Mouse (Mus musculus) thymus, adult 2 months (tissue): ENCODE measurements around the gene Agbl2.

Source experiments
- CTCF ChIP-seq: fragments of 200-500 bp; IDR thresholded peaks from 2 replicates; pipeline ENCODE4 v1.5.1; 2012; ENCODE audit warnings: mild to moderate bottlenecking, control low read depth, low read length, moderate library complexity, borderline replicate concordance; ENCODE audit not compliant: control insufficient read depth, poor library complexity, insufficient read depth; ENCODE audit errors: extremely low read depth
- POLR2A ChIP-seq: fragments of 200-500 bp; IDR thresholded peaks from 2 replicates; pipeline ENCODE4 v1.6.1; 2012; ENCODE audit warnings: mild to moderate bottlenecking, low read length, control low read depth, moderate library complexity; ENCODE audit not compliant: control insufficient read depth, poor library complexity, insufficient read depth; ENCODE audit errors: extremely low read depth

DNA sequence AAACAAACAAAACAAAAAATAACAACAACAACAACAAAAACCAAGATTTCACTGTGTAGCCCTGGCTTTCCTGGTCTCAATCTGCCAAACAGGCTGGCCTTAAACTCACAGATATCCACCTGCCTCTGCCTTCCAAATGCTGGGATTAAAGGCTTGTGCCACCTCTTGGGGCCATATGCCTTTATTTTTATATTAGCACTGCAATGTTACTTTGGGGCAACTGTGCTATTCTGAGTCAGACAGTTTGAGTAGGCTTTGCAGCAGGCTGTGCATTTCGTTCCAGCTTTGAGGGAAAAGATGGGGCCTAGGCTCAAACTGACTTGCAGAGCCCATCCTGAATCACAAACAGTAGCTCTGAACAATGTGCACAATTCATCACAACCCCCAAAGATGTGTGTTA, 61.1 kb downstream of the Agbl2 start:
- TF ChIP-seq CTCF (no peak), POLR2A (no peak)
